Mouse (Mus musculus) neural tube, embryonic 14.5 days (tissue): ENCODE measurements around the gene Actg2. TPM values are rescaled to one million over a fixed set of nuclear protein-coding genes. Genes with fewer than 3 reads are reported as not detected.

Experiments
- ATAC-seq: fragments of 200-750 bp; cut with Nextera tagmentation; 2 replicates; pipeline ENCODE4 v1.8.0; 2017; ENCODE audit warnings: low read depth, mild to moderate bottlenecking, moderate TSS enrichment, moderate library complexity
- H3K27ac ChIP-seq: fragments of 300-500 bp; sonication (generic); 2 replicates; pipeline ENCODE4 v1.5.1; 2014; ENCODE audit warnings: low read depth, mild to moderate bottlenecking, control low read depth, low read length, moderate library complexity, mixed read lengths
- H3K27me3 ChIP-seq: fragments of 300-500 bp; sonication (generic); 2 replicates; pipeline ENCODE4 v1.6.1; 2014; ENCODE audit warnings: low read length; ENCODE audit not compliant: control insufficient read depth, insufficient read depth
- H3K36me3 ChIP-seq: fragments of 300-500 bp; sonication (generic); 2 replicates; pipeline ENCODE4 v1.6.1; 2014; ENCODE audit warnings: low read length, mixed read lengths; ENCODE audit not compliant: control insufficient read depth, insufficient read depth
- H3K4me1 ChIP-seq: fragments of 300-500 bp; sonication (generic); 2 replicates; pipeline ENCODE4 v1.6.1; 2014; ENCODE audit warnings: low read length; ENCODE audit not compliant: control insufficient read depth, insufficient read depth
- H3K4me2 ChIP-seq: fragments of 300-500 bp; sonication (generic); 2 replicates; pipeline ENCODE4 v1.6.1; 2014; ENCODE audit warnings: mild to moderate bottlenecking, low read depth, low read length, control low read depth
- H3K4me3 ChIP-seq: fragments of 300-500 bp; sonication (generic); 2 replicates; pipeline ENCODE4 v1.5.1; 2014; ENCODE audit warnings: low read depth, low read length, control low read depth, mixed read lengths
- H3K9ac ChIP-seq: fragments of 300-500 bp; sonication (generic); replicated peaks from 2 replicates; pipeline ENCODE4 v1.6.1; 2014; ENCODE audit warnings: low read depth, mild to moderate bottlenecking, control low read depth, low read length, mixed read lengths
- H3K9me3 ChIP-seq: fragments of 300-500 bp; sonication (generic); 2 replicates; pipeline ENCODE4 v1.6.1; 2016; ENCODE audit warnings: low read length; ENCODE audit not compliant: control insufficient read depth
- WGBS: fragments of 180-500 bp; shearing (Covaris S2); extraction: QIAGEN DNeasy Blood & Tissue Kit; methylation state at CpG from one replicate; pipeline ENCODE4 v1.1.7; 2014; 5-methylcytosine and 5-hydroxymethylcytosine counted together
- polyA plus RNA-seq: library from polyadenylated mRNA; unstranded; fragments of >200 nt; fragmentation: Nextera tagmentation; extraction: Ambion mirVana; gene quantifications from 2 replicates; pipeline ENCODE4 v1.2.1, GENCODE M21; 2014

The Actg2 gene
- polyA plus RNA-seq, 1 experiment from 2014 or later, result 0.80 TPM

DNA sequence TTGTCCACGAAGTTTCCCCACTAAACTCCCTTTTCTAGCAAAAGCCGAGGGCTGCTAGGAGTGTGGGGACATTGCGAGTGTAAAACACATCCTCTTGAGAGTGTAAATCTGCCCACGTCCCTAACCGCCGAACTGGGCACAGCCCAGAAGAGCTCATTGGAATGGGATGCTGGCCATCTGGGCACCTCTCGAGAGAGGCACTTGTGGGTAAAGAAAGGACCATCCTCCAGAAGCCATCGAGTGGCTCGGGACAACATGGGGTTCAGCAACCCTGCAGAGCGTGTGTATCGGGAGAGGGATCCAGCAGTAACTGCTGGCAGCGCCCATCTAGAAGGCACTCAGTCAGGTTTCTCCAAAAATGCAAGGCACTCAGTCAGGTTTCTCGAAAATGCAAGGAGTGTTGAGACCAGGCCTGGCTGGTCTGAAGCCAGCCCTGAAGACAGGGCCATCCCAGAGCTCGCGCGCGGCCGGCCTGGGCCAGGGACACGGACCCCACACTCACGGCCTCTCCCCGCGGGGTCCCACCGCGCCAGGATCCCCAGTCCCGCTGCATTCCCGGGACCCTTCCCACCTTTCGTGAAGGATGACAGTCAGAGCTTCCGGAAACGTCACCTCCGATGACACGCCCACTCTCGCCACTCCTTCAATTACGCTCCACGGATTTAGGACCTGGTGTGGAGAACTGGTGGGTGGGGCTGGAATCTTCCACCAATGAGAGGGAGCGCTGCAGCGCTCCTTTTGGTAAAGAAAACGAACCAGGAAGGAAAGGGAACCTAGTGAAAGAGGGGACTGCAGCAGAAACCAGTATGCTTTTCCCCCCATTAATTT lies 36.0 kb upstream of the Actg2 start:
- H3K4me2 ChIP-seq, result peak overlapping the region; percentile 77
- H3K9me3 ChIP-seq, result no peaks in the 10 kb centered on the region
- ATAC-seq, result peak; percentile 97
- no peaks in the 10 kb centered on the region for H3K27me3 ChIP-seq
- H3K27ac ChIP-seq, result peak overlapping the region; percentile 83
- peak overlapping the region; percentile 66 for H3K4me3 ChIP-seq
- H3K9ac ChIP-seq, result peak overlapping the region; percentile 84
- peaks cover 5% of the 10 kb centered on the region; the same call in 1 of the 2 replicates for H3K36me3 ChIP-seq
- H3K4me1 ChIP-seq, result peaks cover 9% of the 10 kb centered on the region
- 5% methylated on average over 37 of the region's 37 CpGs for WGBS

DNA sequence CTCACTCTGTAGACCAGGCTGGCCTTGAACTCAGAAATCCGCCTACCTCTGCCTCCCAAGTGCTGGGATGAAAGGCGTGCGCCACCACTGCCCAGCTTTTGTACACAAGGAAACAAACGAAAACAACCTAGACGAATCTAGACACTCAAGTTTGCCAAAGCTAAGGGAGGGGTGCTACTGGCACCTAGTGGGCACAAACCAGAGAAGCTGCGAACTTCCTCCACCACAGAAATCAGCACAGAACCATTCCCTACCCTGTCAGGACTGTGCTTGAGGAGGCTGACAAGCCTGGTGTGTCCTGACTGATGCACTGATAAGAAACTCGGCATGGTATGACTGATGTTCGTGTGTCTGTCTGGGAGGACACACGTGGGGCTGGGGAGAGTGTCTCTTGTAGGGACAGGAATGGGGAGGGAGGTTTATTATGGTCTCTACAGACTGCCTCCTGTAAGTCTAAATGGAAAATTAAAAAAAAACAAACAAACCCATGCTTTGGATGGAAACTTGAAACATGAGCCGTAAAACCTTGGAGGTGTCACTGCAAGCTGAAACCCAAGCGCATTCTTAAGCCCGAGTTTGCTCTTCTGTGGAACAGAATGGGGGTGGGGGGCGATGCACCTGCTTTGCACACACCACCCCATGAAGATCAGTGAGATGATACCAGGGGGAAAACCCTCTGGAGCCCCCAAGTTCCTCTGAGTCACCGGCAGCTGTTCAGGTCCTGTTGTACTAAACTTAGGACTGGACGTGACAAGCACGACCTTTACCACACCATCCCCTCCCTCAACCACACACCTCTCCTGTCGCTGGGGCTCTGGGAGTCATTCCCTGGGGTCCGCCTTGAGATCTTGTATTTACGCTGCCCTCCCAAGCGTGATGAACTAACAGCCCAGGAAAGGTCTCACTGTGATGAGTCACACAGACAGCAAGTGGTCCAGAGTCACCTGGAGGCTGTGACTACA lies 33.1 kb upstream of the Actg2 start:
- ATAC-seq, result no peak

DNA sequence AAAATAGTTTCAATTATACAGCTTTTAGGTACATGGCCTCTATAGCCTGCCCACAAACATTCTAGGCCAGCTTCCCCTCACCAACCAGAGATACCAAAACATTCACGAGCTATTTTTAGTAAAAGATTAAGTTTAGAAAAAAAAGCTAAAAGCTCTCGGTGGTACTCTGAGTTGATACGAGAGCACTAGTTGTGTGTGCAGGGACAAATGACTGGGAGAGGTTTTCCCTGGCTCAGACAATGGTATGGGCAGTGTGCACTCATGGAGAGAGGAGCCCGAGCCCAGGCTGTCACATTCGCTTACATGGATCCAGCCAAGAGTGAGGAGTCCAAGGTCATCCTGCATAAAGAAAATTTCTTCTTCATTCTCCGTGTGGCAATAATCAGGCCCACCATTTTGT lies 19.9 kb upstream of the Actg2 start:
- no peak overlapping the region for H3K27ac ChIP-seq
- no peaks in the 10 kb centered on the region for H3K9me3 ChIP-seq
- no peaks in the 10 kb centered on the region for H3K27me3 ChIP-seq
- no peaks in the 10 kb centered on the region for H3K4me1 ChIP-seq
- no peak overlapping the region for H3K9ac ChIP-seq
- no peak overlapping the region for H3K4me2 ChIP-seq
- 91% methylated on average over 6 of the region's 6 CpGs for WGBS
- H3K36me3 ChIP-seq, result peaks cover 33% of the 10 kb centered on the region
- H3K4me3 ChIP-seq, result no peak overlapping the region
- ATAC-seq, result no peak

More for the DNA sequence above, 33.1 kb upstream of the Actg2 start:
- Histone ChIP-seq H3K4me3 (no peak overlapping the region), H3K9ac (no peak overlapping the region), H3K27ac (no peak overlapping the region), H3K4me2 (no peak overlapping the region), H3K27me3 (no peaks in the 10 kb centered on the region), H3K36me3 (peaks cover 9% of the 10 kb centered on the region; the same call in 1 of the 2 replicates), H3K9me3 (no peaks in the 10 kb centered on the region), H3K4me1 (peaks cover 9% of the 10 kb centered on the region)
- WGBS, result 81% methylated on average over 20 of the region's 20 CpGs

DNA sequence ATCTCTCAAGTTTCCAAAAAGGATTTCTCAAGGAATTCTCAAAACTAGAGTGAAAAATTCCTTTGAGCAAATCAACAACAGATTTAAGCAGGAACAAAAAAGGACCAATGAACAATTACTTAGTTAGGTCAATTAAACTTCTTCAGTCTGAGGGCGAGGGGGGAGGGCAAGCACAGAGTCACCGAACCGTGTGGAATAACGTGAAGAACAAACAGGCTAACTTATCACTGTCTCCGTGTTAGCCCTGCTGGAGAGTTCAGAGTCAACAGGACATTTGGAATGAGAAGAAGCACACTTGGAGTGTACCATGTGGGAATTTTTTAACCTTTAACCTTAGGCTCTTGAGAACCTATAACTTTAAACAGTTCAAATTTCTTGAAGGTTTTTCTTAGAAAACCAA lies 12.3 kb upstream of the Actg2 start:
- Histone ChIP-seq H3K4me3 (no peak overlapping the region), H3K9ac (no peak overlapping the region), H3K27ac (no peak overlapping the region), H3K9me3 (no peaks in the 10 kb centered on the region), H3K27me3 (no peaks in the 10 kb centered on the region), H3K4me2 (no peak overlapping the region), H3K36me3 (peaks cover 28% of the 10 kb centered on the region), H3K4me1 (no peaks in the 10 kb centered on the region)
- 34% methylated on average over 5 of the region's 5 CpGs for WGBS
- ATAC-seq, result no peak

DNA sequence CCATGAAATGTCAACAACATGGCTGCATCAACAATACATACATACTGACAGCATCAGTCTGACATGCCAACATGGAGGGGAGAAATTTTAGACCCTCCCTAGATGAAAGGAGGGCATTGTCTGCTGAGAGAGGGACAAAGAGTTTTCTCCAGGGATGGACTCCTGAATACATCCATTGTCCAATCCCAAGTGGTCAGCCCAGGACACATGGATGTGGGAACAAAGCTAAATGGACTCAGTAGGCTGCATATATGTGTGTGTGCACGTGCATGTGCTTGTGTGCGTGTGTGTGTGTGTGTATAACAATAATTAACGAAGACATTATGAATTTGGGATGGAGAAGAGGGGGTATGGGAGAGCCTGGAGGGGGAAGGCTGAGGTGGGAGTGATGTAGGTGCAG lies 9.7 kb upstream of the Actg2 start:
- H3K27me3 ChIP-seq, result no peaks in the 10 kb centered on the region
- H3K27ac ChIP-seq, result no peak overlapping the region
- WGBS, result 82% methylated on average over 3 of the region's 3 CpGs
- ATAC-seq, result no peak
- no peaks in the 10 kb centered on the region for H3K9me3 ChIP-seq
- no peak overlapping the region for H3K4me3 ChIP-seq
- peaks cover 24% of the 10 kb centered on the region for H3K36me3 ChIP-seq
- no peak overlapping the region for H3K4me2 ChIP-seq
- no peak overlapping the region for H3K9ac ChIP-seq
- no peaks in the 10 kb centered on the region for H3K4me1 ChIP-seq

DNA sequence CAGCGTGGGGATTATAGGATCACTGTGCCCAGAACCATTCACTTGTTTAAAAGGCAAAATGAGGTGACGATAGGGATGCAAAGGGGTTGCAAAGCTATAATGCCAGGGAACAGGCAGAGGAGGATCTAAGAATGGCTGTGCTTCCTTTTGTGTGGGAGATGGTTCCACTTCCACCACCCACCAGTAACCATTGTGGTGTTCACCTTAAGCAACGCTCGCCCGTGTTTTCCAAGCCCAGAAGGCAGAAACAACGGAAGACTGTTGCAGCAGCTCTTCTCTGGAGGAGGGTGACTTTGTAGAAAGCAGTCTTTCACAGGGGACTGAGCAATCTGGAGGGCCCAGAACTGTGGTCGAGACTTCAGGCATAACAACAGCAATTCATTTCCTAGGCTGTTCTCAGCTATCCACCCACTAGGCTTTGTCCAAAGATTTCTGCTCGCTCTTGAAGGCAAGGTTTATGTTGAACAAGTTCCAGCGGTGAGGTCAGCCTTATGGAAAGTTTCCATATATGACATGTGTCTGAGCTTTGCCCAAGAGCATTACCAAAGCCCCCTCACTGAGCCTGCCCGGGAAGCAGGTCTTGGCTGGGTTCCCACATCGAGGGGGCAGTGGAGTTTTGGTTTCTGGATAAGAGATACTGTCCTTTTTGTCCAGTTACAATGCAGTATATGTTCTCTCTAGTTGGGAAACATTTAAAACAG lies 5.8 kb upstream of the Actg2 start:
- Histone ChIP-seq H3K4me2 (no peak overlapping the region), H3K9me3 (no peaks in the 10 kb centered on the region), H3K27ac (no peak overlapping the region), H3K4me1 (no peaks in the 10 kb centered on the region), H3K36me3 (peaks cover 22% of the 10 kb centered on the region), H3K9ac (no peak overlapping the region), H3K27me3 (no peaks in the 10 kb centered on the region), H3K4me3 (no peak overlapping the region)
- 73% methylated on average over 11 of the region's 11 CpGs for WGBS
- no peak for ATAC-seq

DNA sequence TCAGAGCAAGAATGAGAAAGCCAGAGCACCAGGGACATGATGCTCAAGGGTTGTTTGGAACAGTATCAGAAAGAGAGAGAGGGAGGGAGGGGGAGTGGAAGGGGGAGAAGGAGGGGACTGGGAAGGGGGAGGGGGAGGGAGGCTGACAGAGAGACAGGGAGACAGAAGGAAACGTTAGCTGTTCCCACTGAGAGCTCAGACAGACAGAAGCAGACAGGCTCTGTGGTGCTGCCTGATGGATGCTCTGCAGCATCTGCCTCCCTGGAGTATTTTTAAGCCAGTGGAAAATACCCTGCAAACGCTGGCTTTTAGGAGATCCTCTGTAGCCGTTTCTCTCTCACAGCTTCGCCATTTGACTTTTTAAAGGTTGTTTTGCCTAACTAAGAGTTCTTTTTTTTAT lies 4.0 kb upstream of the Actg2 start:
- H3K9me3 ChIP-seq, result no peaks in the 10 kb centered on the region
- H3K4me3 ChIP-seq, result no peak overlapping the region
- H3K9ac ChIP-seq, result no peak overlapping the region
- 42% methylated on average over 4 of the region's 4 CpGs for WGBS
- H3K27ac ChIP-seq, result no peak overlapping the region
- H3K4me2 ChIP-seq, result no peak overlapping the region
- no peaks in the 10 kb centered on the region for H3K27me3 ChIP-seq
- H3K36me3 ChIP-seq, result peaks cover 11% of the 10 kb centered on the region; the same call in 1 of the 2 replicates
- ATAC-seq, result no peak
- no peaks in the 10 kb centered on the region for H3K4me1 ChIP-seq

DNA sequence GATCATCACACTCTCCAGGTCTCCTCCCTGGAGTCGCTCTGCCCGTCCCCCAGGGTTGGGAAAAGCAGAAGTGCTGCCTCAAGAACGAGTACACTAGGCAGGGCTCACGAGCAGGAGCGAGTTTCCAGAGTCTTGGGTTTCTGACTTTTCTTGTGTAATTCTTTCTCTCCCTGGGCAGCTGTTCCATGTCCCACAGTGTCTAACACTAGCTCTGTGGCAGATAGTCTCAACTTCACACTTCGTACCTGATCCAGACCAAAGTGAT lies 662 bp upstream of the Actg2 start:
- no peaks in the 10 kb centered on the region for H3K4me1 ChIP-seq
- no peak overlapping the region for H3K27ac ChIP-seq
- no peak for ATAC-seq
- WGBS, result 52% methylated on average over 6 of the region's 6 CpGs
- no peak overlapping the region for H3K4me2 ChIP-seq
- H3K9ac ChIP-seq, result no peak overlapping the region
- no peak overlapping the region for H3K4me3 ChIP-seq
- no peaks in the 10 kb centered on the region for H3K27me3 ChIP-seq
- H3K36me3 ChIP-seq, result no peaks in the 10 kb centered on the region
- no peaks in the 10 kb centered on the region for H3K9me3 ChIP-seq
